Mouse (Mus musculus): ENCODE results near the gene Spata4. TPM values are rescaled to one million over a fixed set of nuclear protein-coding genes. Genes with fewer than 3 reads are reported as not detected.

The Spata4 gene
- not detected for polyA plus RNA-seq (2017; shearing (Covaris generic))

DNA sequence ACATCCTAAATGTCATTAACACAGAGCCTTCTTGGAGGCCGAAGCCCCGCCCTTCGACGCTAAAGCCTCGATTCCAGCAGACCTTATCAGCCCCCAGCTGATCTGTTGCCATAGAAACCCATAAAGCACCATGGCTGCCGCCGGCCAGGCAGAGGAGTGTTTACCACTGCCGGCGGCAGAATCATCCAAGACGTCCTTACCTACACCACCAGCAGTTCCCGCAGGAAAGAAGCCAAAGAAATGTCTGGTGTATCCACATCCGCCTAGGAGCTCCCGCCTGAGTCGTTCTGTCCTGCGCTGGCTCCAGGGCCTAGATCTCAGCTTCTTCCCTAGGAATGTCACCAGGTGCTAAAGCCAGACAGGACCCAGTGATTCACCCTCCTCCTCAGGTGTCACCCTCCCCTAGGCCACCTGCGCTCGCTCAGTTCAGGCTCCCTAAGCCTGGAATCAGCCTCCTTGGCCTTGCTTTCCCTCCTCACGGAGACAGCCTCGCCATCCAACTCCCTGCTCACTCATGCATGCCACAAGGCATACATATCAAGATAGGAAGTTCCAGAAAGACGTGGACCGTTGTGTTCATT lies at the start of gene Spata4:
Spata4 (plus strand) TSS at position 111 of the 581 bp plus-strand sequence.

Other genes with a start within 250 kb of the Spata4 start
- 2.3 TPM for gene Asb5, start 71.2 kb upstream of the Spata4 start, polyA plus RNA-seq (2017; shearing (Covaris generic))
- 142 TPM for gene Spcs3, start 70.8 kb upstream of the Spata4 start, polyA plus RNA-seq (2017; shearing (Covaris generic))